Mouse (Mus musculus): ENCODE data around the gene Cmtr1. TPM values are rescaled to one million over a fixed set of nuclear protein-coding genes. Genes with fewer than 3 reads are reported as not detected.
"Not testable (repeated sequence)": the region's sequence is repeated elsewhere in the genome, so short reads cannot be mapped to it uniquely, and the experiment has no call there.

Cmtr1 gene
- polyA plus RNA-seq (2014; fragmentation: Nextera tagmentation; extraction: Ambion mirVana): 144 and 150 TPM in 2 replicates

- H3K4me1 ChIP-seq (replicated peaks; ENCODE audit: control insufficient read depth, insufficient read depth, low read length): peaks cover 6% of the 10 kb centered on the region; the same call in 1 of the 2 replicates
- peak within 1 kb of the TSS; percentile 76 for H3K27ac ChIP-seq (ENCODE audit: low read depth, low read length)
- H3K9ac ChIP-seq (ENCODE audit: low read length): peak within 1 kb of the TSS; percentile 96
- WGBS: 2% methylated on average over 41 of the region's 41 CpGs
- peak within 1 kb of the TSS; percentile 97 for H3K4me3 ChIP-seq (ENCODE audit: low read depth, low read length)
- peak; percentile 98 for DNase-seq (ENCODE audit: low spot score)
- no peaks in the 10 kb centered on the region for H3K27me3 ChIP-seq (ENCODE audit: control insufficient read depth, insufficient read depth, low read length)
- H3K9me3 ChIP-seq (ENCODE audit: control insufficient read depth, low read length): no peaks in the 10 kb centered on the region
- H3K4me2 ChIP-seq (ENCODE audit: low read depth, low read length, severe bottlenecking): peak within 1 kb of the TSS; percentile 88
- peaks cover 4% of the 10 kb centered on the region; the same call in 1 of the 2 replicates for H3K36me3 ChIP-seq (ENCODE audit: control insufficient read depth, insufficient read depth, low read length)
- peak; percentile 96 for ATAC-seq (replicated peaks; ENCODE audit: low FRiP score)
Measured at GRCm38 (mm10) chr17:29660076-29660761, at the start of gene Cmtr1. Gene Cmtr1 (plus strand): TSS chr17:29660595.

- not testable (repeated sequence) for DNase-seq (ENCODE audit: low spot score); H3K4me3 ChIP-seq (ENCODE audit: low read depth, low read length); H3K27me3 ChIP-seq (ENCODE audit: control insufficient read depth, insufficient read depth, low read length); H3K4me1 ChIP-seq (replicated peaks; ENCODE audit: control insufficient read depth, insufficient read depth, low read length); H3K9me3 ChIP-seq (ENCODE audit: control insufficient read depth, low read length); H3K27ac ChIP-seq (ENCODE audit: low read depth, low read length); H3K9ac ChIP-seq (ENCODE audit: low read length); H3K36me3 ChIP-seq (ENCODE audit: control insufficient read depth, insufficient read depth, low read length); H3K4me2 ChIP-seq (ENCODE audit: low read depth, low read length, severe bottlenecking); ATAC-seq (replicated peaks; ENCODE audit: low FRiP score)
- 86% methylated on average over 5 of the region's 5 CpGs for WGBS
Measured at GRCm38 (mm10) chr17:29613453-29613852, 46.9 kb upstream of the Cmtr1 start.

GRCm38 (mm10) chr17:29614115-29615023, 46.0 kb upstream of the Cmtr1 start, which contains the start of the genes Rnf8 and Gm28043:
Gene Rnf8 (plus strand): TSS chr17:29614790.
Gene Gm28043 (plus strand): TSS chr17:29614876.
- DNase-seq (ENCODE audit: low spot score) (peak; percentile 97), ATAC-seq (replicated peaks; ENCODE audit: low FRiP score) (peak; percentile 93)
- Histone ChIP-seq H3K27me3 (ENCODE audit: control insufficient read depth, insufficient read depth, low read length) (no peaks in the 10 kb centered on the region), H3K36me3 (ENCODE audit: control insufficient read depth, insufficient read depth, low read length) (no peaks in the 10 kb centered on the region; the same call in 1 of the 2 replicates), H3K9ac (ENCODE audit: low read length) (peak within 1 kb of the TSS; percentile 97), H3K4me2 (ENCODE audit: low read depth, low read length, severe bottlenecking) (peak within 1 kb of the TSS; percentile 89), H3K9me3 (ENCODE audit: control insufficient read depth, low read length) (no peaks in the 10 kb centered on the region), H3K27ac (ENCODE audit: low read depth, low read length) (peak within 1 kb of the TSS; percentile 95), H3K4me1 (replicated peaks; ENCODE audit: control insufficient read depth, insufficient read depth, low read length) (peaks cover 5% of the 10 kb centered on the region; the same call in 1 of the 2 replicates), H3K4me3 (ENCODE audit: low read depth, low read length) (peak within 1 kb of the TSS; percentile 97)
- 3% methylated on average over 52 of the region's 52 CpGs for WGBS

- no peak for DNase-seq (ENCODE audit: low spot score)
- no peaks in the 10 kb centered on the region for H3K9me3 ChIP-seq (ENCODE audit: control insufficient read depth, low read length)
- no peak; the same call in none of the 2 replicates for ATAC-seq (replicated peaks; ENCODE audit: low FRiP score)
Measured at GRCm38 (mm10) chr17:29615024-29615551, 45.3 kb upstream of the Cmtr1 start.

GRCm38 (mm10) chr17:29615616-29616015, 44.8 kb upstream of the Cmtr1 start:
- 8% methylated on average over 4 of the region's 4 CpGs for WGBS
- no peaks in the 10 kb centered on the region; the same call in 1 of the 2 replicates for H3K36me3 ChIP-seq (ENCODE audit: control insufficient read depth, insufficient read depth, low read length)
- peak overlapping the region; percentile 97 for H3K4me3 ChIP-seq (ENCODE audit: low read depth, low read length)
- H3K9me3 ChIP-seq (ENCODE audit: control insufficient read depth, low read length): no peaks in the 10 kb centered on the region
- H3K4me2 ChIP-seq (ENCODE audit: low read depth, low read length, severe bottlenecking): peak overlapping the region; percentile 89
- DNase-seq (ENCODE audit: low spot score) (no peak), ATAC-seq (replicated peaks; ENCODE audit: low FRiP score) (no peak)
- H3K9ac ChIP-seq (ENCODE audit: low read length): peak overlapping the region; percentile 97
- no peaks in the 10 kb centered on the region for H3K27me3 ChIP-seq (ENCODE audit: control insufficient read depth, insufficient read depth, low read length)
- H3K4me1 ChIP-seq (replicated peaks; ENCODE audit: control insufficient read depth, insufficient read depth, low read length): peaks cover 5% of the 10 kb centered on the region; the same call in 1 of the 2 replicates
- 0 out of 2 replicates have a peak overlapping the region, but pooled peaks have one; percentile 95 for H3K27ac ChIP-seq (ENCODE audit: low read depth, low read length)

More at GRCm38 (mm10) chr17:29615024-29615551, 45.3 kb upstream of the Cmtr1 start:
- Histone ChIP-seq H3K27me3 (ENCODE audit: control insufficient read depth, insufficient read depth, low read length) (no peaks in the 10 kb centered on the region), H3K9ac (ENCODE audit: low read length) (peak overlapping the region; percentile 97), H3K4me3 (ENCODE audit: low read depth, low read length) (peak overlapping the region; percentile 97), H3K4me2 (ENCODE audit: low read depth, low read length, severe bottlenecking) (peak overlapping the region; percentile 89), H3K36me3 (ENCODE audit: control insufficient read depth, insufficient read depth, low read length) (no peaks in the 10 kb centered on the region; the same call in 1 of the 2 replicates), H3K4me1 (replicated peaks; ENCODE audit: control insufficient read depth, insufficient read depth, low read length) (peaks cover 5% of the 10 kb centered on the region; the same call in 1 of the 2 replicates), H3K27ac (ENCODE audit: low read depth, low read length) (peak overlapping the region; percentile 95)
- WGBS: under 1% methylated on average over 43 of the region's 43 CpGs

GRCm38 (mm10) chr17:29619231-29619630, 41.2 kb upstream of the Cmtr1 start:
- Histone ChIP-seq H3K4me1 (replicated peaks; ENCODE audit: control insufficient read depth, insufficient read depth, low read length) (peaks cover 5% of the 10 kb centered on the region; the same call in 1 of the 2 replicates), H3K9ac (ENCODE audit: low read length) (no peak overlapping the region), H3K27me3 (ENCODE audit: control insufficient read depth, insufficient read depth, low read length) (no peaks in the 10 kb centered on the region), H3K4me3 (ENCODE audit: low read depth, low read length) (no peak overlapping the region), H3K36me3 (ENCODE audit: control insufficient read depth, insufficient read depth, low read length) (peaks cover 2% of the 10 kb centered on the region; the same call in 1 of the 2 replicates), H3K9me3 (ENCODE audit: control insufficient read depth, low read length) (no peaks in the 10 kb centered on the region), H3K4me2 (ENCODE audit: low read depth, low read length, severe bottlenecking) (no peak overlapping the region), H3K27ac (ENCODE audit: low read depth, low read length) (no peak overlapping the region)
- DNase-seq (ENCODE audit: low spot score): no peak
- no peak for ATAC-seq (replicated peaks; ENCODE audit: low FRiP score)
- 90% methylated on average over 3 of the region's 3 CpGs for WGBS

GRCm38 (mm10) chr17:29623488-29623887, 36.9 kb upstream of the Cmtr1 start:
- Histone ChIP-seq H3K9me3 (ENCODE audit: control insufficient read depth, low read length) (no peaks in the 10 kb centered on the region), H3K27me3 (ENCODE audit: control insufficient read depth, insufficient read depth, low read length) (no peaks in the 10 kb centered on the region), H3K4me2 (ENCODE audit: low read depth, low read length, severe bottlenecking) (no peak overlapping the region), H3K4me3 (ENCODE audit: low read depth, low read length) (no peak overlapping the region), H3K9ac (ENCODE audit: low read length) (no peak overlapping the region), H3K27ac (ENCODE audit: low read depth, low read length) (no peak overlapping the region), H3K4me1 (replicated peaks; ENCODE audit: control insufficient read depth, insufficient read depth, low read length) (no peaks in the 10 kb centered on the region), H3K36me3 (ENCODE audit: control insufficient read depth, insufficient read depth, low read length) (peaks cover 12% of the 10 kb centered on the region)
- WGBS: 97% methylated on average over 8 of the region's 8 CpGs
- ATAC-seq (replicated peaks; ENCODE audit: low FRiP score): no peak
- DNase-seq (ENCODE audit: low spot score): no peak

GRCm38 (mm10) chr17:29627285-29627684, 33.1 kb upstream of the Cmtr1 start:
- Histone ChIP-seq H3K36me3 (ENCODE audit: control insufficient read depth, insufficient read depth, low read length) (peaks cover 19% of the 10 kb centered on the region), H3K9me3 (ENCODE audit: control insufficient read depth, low read length) (no peaks in the 10 kb centered on the region), H3K27me3 (ENCODE audit: control insufficient read depth, insufficient read depth, low read length) (no peaks in the 10 kb centered on the region), H3K4me2 (ENCODE audit: low read depth, low read length, severe bottlenecking) (no peak overlapping the region), H3K4me3 (ENCODE audit: low read depth, low read length) (no peak overlapping the region), H3K4me1 (replicated peaks; ENCODE audit: control insufficient read depth, insufficient read depth, low read length) (no peaks in the 10 kb centered on the region), H3K9ac (ENCODE audit: low read length) (no peak overlapping the region), H3K27ac (ENCODE audit: low read depth, low read length) (no peak overlapping the region)
- 90% methylated on average over 9 of the region's 9 CpGs for WGBS
- DNase-seq (ENCODE audit: low spot score): no peak
- ATAC-seq (replicated peaks; ENCODE audit: low FRiP score): no peak
